Mouse (Mus musculus): ENCODE measurements at regions not wholly inside any gene's neighbourhood (a gene's known extent, or its start where the extent isn't known, plus 50 kb on each side); places are given as distances from the start of the nearest gene placed in this dataset.
A peak's percentile ranks its signal among the peaks of the same experiment; 100 is the strongest.

DNA sequence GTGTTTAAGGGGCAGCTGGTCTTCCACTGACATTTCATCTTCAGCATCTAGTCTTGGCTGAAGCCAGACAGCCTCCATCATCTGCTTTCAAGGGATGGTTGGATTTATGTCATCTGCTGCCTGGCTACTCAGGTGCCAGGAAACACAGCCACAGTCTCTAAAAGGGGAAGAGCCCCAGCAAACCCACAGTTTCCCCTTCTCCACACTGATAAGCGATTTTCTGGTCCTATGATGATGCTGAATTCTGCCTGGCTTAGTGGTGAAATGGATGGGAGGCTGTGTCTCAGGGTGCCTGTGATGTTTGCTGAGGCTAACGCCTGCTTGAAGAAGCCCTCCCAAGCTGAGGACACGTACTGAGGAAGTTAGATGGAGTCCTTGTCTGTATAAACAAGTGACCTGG, 160.5 kb downstream of the Unc5cl start:
- Histone ChIP-seq H3K27ac (no peak overlapping the region), H3K4me3 (no peak overlapping the region), H3K27me3 (no peaks in the 10 kb centered on the region), H3K9ac (no peak overlapping the region), H3K4me2 (no peak overlapping the region), H3K9me3 (0 out of 2 replicates have a peak, but pooled peaks cover 7% of the 10 kb centered on the region), H3K36me3 (no peaks in the 10 kb centered on the region), H3K4me1 (no peaks in the 10 kb centered on the region)
- 77% methylated on average over 3 of the region's 3 CpGs for WGBS
- ATAC-seq (ENCODE audit: insufficient number of reproducible peaks, insufficient read depth, low FRiP score, low TSS enrichment, low read depth): no peak

DNA sequence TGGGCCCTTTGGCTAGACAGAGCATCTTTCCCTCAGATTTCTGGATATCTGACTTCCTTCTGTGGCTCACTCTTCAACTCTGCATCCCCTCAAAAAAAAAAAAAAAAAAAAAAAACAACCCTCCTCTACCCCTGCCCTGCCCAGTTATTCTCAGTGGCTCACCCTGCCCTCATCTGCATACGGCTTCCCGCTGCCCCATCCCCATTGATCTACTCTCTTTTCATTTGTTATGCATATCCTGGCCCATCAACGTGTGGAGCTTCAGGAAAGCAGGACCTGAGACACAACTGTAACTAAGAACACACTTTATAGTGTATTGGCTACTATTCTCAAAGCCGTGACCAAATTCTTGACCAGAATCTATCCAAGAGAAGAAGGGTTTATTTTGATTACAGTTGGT, 161.5 kb downstream of the Unc5cl start:
- Histone ChIP-seq H3K36me3 (no peaks in the 10 kb centered on the region), H3K9me3 (0 out of 2 replicates have a peak, but pooled peaks cover 7% of the 10 kb centered on the region), H3K4me3 (no peak overlapping the region), H3K27me3 (no peaks in the 10 kb centered on the region), H3K9ac (no peak overlapping the region), H3K4me1 (no peaks in the 10 kb centered on the region), H3K4me2 (no peak overlapping the region), H3K27ac (no peak overlapping the region)
- ATAC-seq (ENCODE audit: insufficient number of reproducible peaks, insufficient read depth, low FRiP score, low TSS enrichment, low read depth): no peak
- WGBS: 41% methylated on average over 4 of the region's 4 CpGs

- Histone ChIP-seq H3K36me3 (no peaks in the 10 kb centered on the region), H3K27me3 (no peaks in the 10 kb centered on the region), H3K4me1 (no peaks in the 10 kb centered on the region), H3K9me3 (0 out of 2 replicates have a peak, but pooled peaks cover 4% of the 10 kb centered on the region), H3K4me2 (no peak overlapping the region), H3K27ac (no peak overlapping the region), H3K4me3 (no peak overlapping the region), H3K9ac (no peak overlapping the region)
- no peak for ATAC-seq (ENCODE audit: insufficient number of reproducible peaks, insufficient read depth, low FRiP score, low TSS enrichment, low read depth)
- WGBS: 65% methylated on average over 2 of the region's 2 CpGs
These were observed 166.2 kb downstream of the Unc5cl start for GRCm38 (mm10) chr17:48620896-48621295.

GRCm38 (mm10) chr17:48621676-48622075, 167.0 kb downstream of the Unc5cl start:
- no peak for ATAC-seq (ENCODE audit: insufficient number of reproducible peaks, insufficient read depth, low FRiP score, low TSS enrichment, low read depth)
- no peak overlapping the region for H3K27ac ChIP-seq
- no peak overlapping the region for H3K9ac ChIP-seq
- H3K27me3 ChIP-seq: no peaks in the 10 kb centered on the region
- no peaks in the 10 kb centered on the region for H3K4me1 ChIP-seq
- H3K9me3 ChIP-seq: 0 out of 2 replicates have a peak, but pooled peaks cover 4% of the 10 kb centered on the region
- H3K4me3 ChIP-seq: no peak overlapping the region
- no peak overlapping the region for H3K4me2 ChIP-seq
- no peaks in the 10 kb centered on the region for H3K36me3 ChIP-seq
- 90% methylated on average over 11 of the region's 11 CpGs for WGBS

GRCm38 (mm10) chr17:48624937-48625336, 170.2 kb downstream of the Unc5cl start:
- no peak for ATAC-seq (ENCODE audit: insufficient number of reproducible peaks, insufficient read depth, low FRiP score, low TSS enrichment, low read depth)
- Histone ChIP-seq H3K9me3 (0 out of 2 replicates have a peak, but pooled peaks cover 4% of the 10 kb centered on the region), H3K36me3 (no peaks in the 10 kb centered on the region), H3K4me1 (no peaks in the 10 kb centered on the region), H3K4me2 (no peak overlapping the region), H3K27me3 (no peaks in the 10 kb centered on the region), H3K27ac (no peak overlapping the region), H3K4me3 (no peak overlapping the region), H3K9ac (no peak overlapping the region)
- 87% methylated on average over 14 of the region's 14 CpGs for WGBS

DNA sequence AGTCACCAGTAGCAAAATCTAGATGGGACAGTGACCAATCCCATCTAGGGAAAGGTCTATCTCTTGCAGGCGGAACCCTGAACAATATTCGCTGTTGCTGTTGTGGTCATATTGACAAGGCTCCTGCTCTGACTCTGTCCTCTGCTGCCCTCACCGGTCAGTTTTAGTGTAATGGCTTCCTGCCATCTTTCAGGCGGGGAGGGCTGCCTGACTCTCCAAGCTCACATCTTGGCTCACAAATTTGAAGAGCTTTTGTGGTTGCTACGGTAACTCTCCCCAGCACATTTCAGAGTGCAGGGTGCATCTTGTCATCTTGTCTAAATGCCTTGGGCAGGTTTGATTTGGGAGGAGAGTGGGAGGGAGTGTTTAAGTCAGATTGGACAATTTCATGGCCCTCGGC, 171.3 kb downstream of the Unc5cl start:
- Histone ChIP-seq H3K9ac (no peak overlapping the region), H3K4me3 (no peak overlapping the region), H3K4me1 (no peaks in the 10 kb centered on the region), H3K4me2 (no peak overlapping the region), H3K27ac (no peak overlapping the region), H3K9me3 (0 out of 2 replicates have a peak, but pooled peaks cover 4% of the 10 kb centered on the region), H3K27me3 (no peaks in the 10 kb centered on the region), H3K36me3 (no peaks in the 10 kb centered on the region)
- ATAC-seq (ENCODE audit: insufficient number of reproducible peaks, insufficient read depth, low FRiP score, low TSS enrichment, low read depth): no peak
- WGBS: 82% methylated on average over 6 of the region's 6 CpGs

GRCm38 (mm10) chr17:48639611-48640010, 184.9 kb downstream of the Unc5cl start:
- Histone ChIP-seq H3K9ac (no peak overlapping the region), H3K4me2 (no peak overlapping the region), H3K27ac (no peak overlapping the region), H3K27me3 (no peaks in the 10 kb centered on the region; the same call in 1 of the 2 replicates), H3K4me1 (no peaks in the 10 kb centered on the region), H3K4me3 (no peak overlapping the region), H3K9me3 (0 out of 2 replicates have a peak, but pooled peaks cover 2% of the 10 kb centered on the region), H3K36me3 (no peaks in the 10 kb centered on the region)
- no peak for ATAC-seq (ENCODE audit: insufficient number of reproducible peaks, insufficient read depth, low FRiP score, low TSS enrichment, low read depth)
- WGBS: 90% methylated on average over 12 of the region's 12 CpGs

- no peaks in the 10 kb centered on the region for H3K36me3 ChIP-seq
- 44% methylated on average over 5 of the region's 5 CpGs for WGBS
These were observed 188.9 kb downstream of the Unc5cl start for GRCm38 (mm10) chr17:48643533-48644019.

GRCm38 (mm10) chr17:48645056-48645455, 190.4 kb downstream of the Unc5cl start:
- Histone ChIP-seq H3K9me3 (0 out of 2 replicates have a peak, but pooled peaks cover 2% of the 10 kb centered on the region), H3K4me2 (no peak overlapping the region), H3K36me3 (no peaks in the 10 kb centered on the region), H3K27ac (no peak overlapping the region), H3K27me3 (no peaks in the 10 kb centered on the region), H3K4me1 (no peaks in the 10 kb centered on the region), H3K9ac (no peak overlapping the region), H3K4me3 (no peak overlapping the region)
- 57% methylated on average over 1 of the region's 1 CpGs for WGBS
- ATAC-seq (ENCODE audit: insufficient number of reproducible peaks, insufficient read depth, low FRiP score, low TSS enrichment, low read depth): no peak

More at GRCm38 (mm10) chr17:48643533-48644019, 188.9 kb downstream of the Unc5cl start:
- Histone ChIP-seq H3K27ac (no peak overlapping the region), H3K4me2 (no peak overlapping the region), H3K9ac (no peak overlapping the region), H3K4me3 (no peak overlapping the region), H3K9me3 (0 out of 2 replicates have a peak, but pooled peaks cover 2% of the 10 kb centered on the region), H3K4me1 (no peaks in the 10 kb centered on the region), H3K27me3 (no peaks in the 10 kb centered on the region; the same call in 1 of the 2 replicates)
- ATAC-seq (ENCODE audit: insufficient number of reproducible peaks, insufficient read depth, low FRiP score, low TSS enrichment, low read depth): no peak

GRCm38 (mm10) chr17:48646626-48647195, 192.0 kb downstream of the Unc5cl start:
- 60% methylated on average over 11 of the region's 11 CpGs for WGBS
- no peak for ATAC-seq (ENCODE audit: insufficient number of reproducible peaks, insufficient read depth, low FRiP score, low TSS enrichment, low read depth)
- Histone ChIP-seq H3K27me3 (no peaks in the 10 kb centered on the region), H3K9ac (no peak overlapping the region), H3K4me3 (no peak overlapping the region), H3K9me3 (0 out of 2 replicates have a peak, but pooled peaks cover 2% of the 10 kb centered on the region), H3K4me2 (peak overlapping the region; percentile 47; the same call in 1 of the 2 replicates), H3K36me3 (no peaks in the 10 kb centered on the region), H3K4me1 (no peaks in the 10 kb centered on the region), H3K27ac (no peak overlapping the region)

DNA sequence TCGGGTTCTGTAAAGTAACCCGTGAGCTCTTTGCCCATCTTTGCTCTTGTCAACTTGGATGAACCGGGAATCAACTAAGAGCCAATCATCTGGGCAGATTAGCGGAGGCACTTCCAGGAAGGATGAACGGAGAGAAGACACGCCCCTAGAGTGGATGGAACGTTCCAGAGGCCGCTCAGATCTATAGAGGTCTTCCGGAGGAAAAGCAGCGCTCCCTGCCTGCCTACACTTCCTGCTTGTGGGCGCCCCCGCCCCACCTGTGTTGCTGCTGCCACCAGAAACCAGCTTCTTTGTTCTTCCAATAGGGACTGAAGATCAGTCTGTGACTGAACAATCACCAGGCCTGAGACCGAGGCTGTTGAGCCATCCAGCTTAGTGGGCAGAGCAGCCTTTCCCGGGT, 192.7 kb downstream of the Unc5cl start:
- 51% methylated on average over 14 of the region's 14 CpGs for WGBS
- peak overlapping the region; percentile 47 for H3K4me2 ChIP-seq
- no peak overlapping the region for H3K27ac ChIP-seq
- H3K9me3 ChIP-seq: 0 out of 2 replicates have a peak, but pooled peaks cover under 1% of the 10 kb centered on the region
- no peak overlapping the region for H3K4me3 ChIP-seq
- H3K36me3 ChIP-seq: no peaks in the 10 kb centered on the region
- no peaks in the 10 kb centered on the region for H3K4me1 ChIP-seq
- H3K27me3 ChIP-seq: no peaks in the 10 kb centered on the region
- ATAC-seq (ENCODE audit: insufficient number of reproducible peaks, insufficient read depth, low FRiP score, low TSS enrichment, low read depth): no peak
- H3K9ac ChIP-seq: no peak overlapping the region

GRCm38 (mm10) chr17:48650556-48650955, 195.9 kb downstream of the Unc5cl start:
- Histone ChIP-seq H3K9me3 (no peaks in the 10 kb centered on the region), H3K4me3 (no peak overlapping the region), H3K4me1 (no peaks in the 10 kb centered on the region), H3K36me3 (no peaks in the 10 kb centered on the region), H3K4me2 (no peak overlapping the region), H3K9ac (no peak overlapping the region), H3K27me3 (no peaks in the 10 kb centered on the region), H3K27ac (no peak overlapping the region)
- WGBS: 84% methylated on average over 13 of the region's 13 CpGs
- no peak for ATAC-seq (ENCODE audit: insufficient number of reproducible peaks, insufficient read depth, low FRiP score, low TSS enrichment, low read depth)
